Mouse (Mus musculus): ENCODE results near the gene Tia1. TPM values are rescaled to one million over a fixed set of nuclear protein-coding genes. Genes with fewer than 3 reads are reported as not detected.
A peak's percentile ranks its signal among the peaks of the same experiment; 100 is the strongest.

Gene Tia1
- polyA plus RNA-seq, 1 experiment from 2014 or later: 236 TPM

DNA sequence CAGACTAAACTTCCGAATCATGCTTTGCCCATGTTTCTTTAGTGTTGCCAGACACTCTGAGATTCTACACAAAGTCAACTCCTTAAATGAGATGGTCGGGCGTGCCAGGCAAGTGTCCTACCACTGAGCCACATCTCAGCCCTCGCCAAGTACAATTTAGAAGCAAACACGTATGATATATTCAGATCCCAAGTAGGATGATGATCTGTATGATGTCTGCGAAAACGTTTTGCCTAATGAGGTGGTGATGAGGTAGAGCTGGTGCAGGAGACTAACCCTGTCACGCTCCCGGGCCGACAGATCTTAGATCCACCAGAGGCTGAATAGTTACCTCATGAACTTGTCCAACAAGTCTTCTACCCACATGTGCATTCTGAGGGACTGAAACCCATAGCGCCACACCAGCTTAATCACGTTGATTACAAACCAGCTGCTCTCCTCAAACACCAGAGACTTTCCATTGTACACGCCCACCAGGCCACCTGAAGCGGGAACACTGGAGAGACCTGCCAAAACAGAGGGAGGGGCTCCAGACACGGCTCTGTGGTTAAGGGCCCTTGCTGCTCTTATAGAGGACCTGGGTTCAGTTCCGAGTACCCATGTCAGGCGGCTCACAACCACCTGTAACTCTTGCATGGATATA is 9.8 kb upstream of the Tia1 start:
- H3K9ac ChIP-seq (ENCODE audit: low read depth, low read length): no peak overlapping the region
- H3K4me3 ChIP-seq (ENCODE audit: low read length): no peak overlapping the region
- peaks cover 15% of the 10 kb centered on the region for H3K4me1 ChIP-seq (ENCODE audit: control insufficient read depth, insufficient read depth, low read length)
- H3K27me3 ChIP-seq (ENCODE audit: control insufficient read depth, insufficient read depth, low read length): no peaks in the 10 kb centered on the region
- no peak overlapping the region for H3K4me2 ChIP-seq (replicated peaks; ENCODE audit: low read depth, low read length)
- WGBS: 88% methylated on average over 17 of the region's 17 CpGs
- ATAC-seq (ENCODE audit: low FRiP score, low TSS enrichment): no peak
- H3K9me3 ChIP-seq (ENCODE audit: control insufficient read depth, low read length): no peaks in the 10 kb centered on the region
- H3K27ac ChIP-seq (ENCODE audit: low read depth, low read length): no peak overlapping the region
- peaks cover 39% of the 10 kb centered on the region for H3K36me3 ChIP-seq (ENCODE audit: control insufficient read depth, insufficient read depth, low read length)

DNA sequence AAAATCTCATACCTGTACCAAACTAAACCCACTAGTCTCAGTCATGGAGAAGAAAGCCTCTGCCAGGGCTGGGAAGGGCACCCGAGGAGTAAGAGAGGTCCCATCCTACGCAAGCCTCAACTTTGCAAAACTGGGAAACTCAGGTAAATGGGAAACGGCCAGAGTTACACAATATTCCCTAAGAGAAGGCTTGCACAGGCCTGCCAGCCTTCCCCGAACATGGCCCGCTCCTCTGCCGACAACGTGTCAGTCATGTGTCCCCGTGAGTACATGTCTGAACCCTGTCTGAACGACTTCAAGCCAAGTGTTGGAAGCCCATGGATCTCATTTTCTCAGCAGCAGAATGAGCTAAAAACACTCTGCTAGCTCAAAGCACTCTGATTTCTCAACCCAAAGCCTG is 9.0 kb upstream of the Tia1 start:
- Histone ChIP-seq H3K4me3 (ENCODE audit: low read length) (no peak overlapping the region), H3K4me1 (ENCODE audit: control insufficient read depth, insufficient read depth, low read length) (peaks cover 15% of the 10 kb centered on the region), H3K4me2 (replicated peaks; ENCODE audit: low read depth, low read length) (no peak overlapping the region; the same call in 1 of the 2 replicates), H3K36me3 (ENCODE audit: control insufficient read depth, insufficient read depth, low read length) (peaks cover 31% of the 10 kb centered on the region), H3K27ac (ENCODE audit: low read depth, low read length) (no peak overlapping the region), H3K9me3 (ENCODE audit: control insufficient read depth, low read length) (no peaks in the 10 kb centered on the region), H3K27me3 (ENCODE audit: control insufficient read depth, insufficient read depth, low read length) (no peaks in the 10 kb centered on the region), H3K9ac (ENCODE audit: low read depth, low read length) (no peak overlapping the region)
- WGBS: 88% methylated on average over 9 of the region's 9 CpGs
- no peak for ATAC-seq (ENCODE audit: low FRiP score, low TSS enrichment)

DNA sequence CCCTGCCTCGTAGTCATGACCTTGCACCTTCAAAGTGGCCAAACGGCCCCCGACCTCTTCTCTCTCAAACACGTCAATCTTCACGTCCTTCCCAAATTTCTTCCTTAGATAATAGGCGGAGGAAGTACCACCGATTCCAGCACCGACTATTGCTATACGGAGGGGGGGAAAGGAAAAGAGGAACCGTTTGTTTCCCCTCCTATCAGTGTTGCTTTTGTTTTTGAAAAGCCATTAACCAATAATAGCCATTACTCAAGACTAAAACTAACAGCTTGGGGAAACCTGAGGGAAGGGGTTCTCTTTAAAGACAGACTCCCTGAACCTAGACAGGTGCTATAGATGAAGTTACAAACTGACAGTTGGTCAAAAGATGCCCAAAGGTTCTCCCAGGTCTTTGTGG is 8.1 kb upstream of the Tia1 start:
- Histone ChIP-seq H3K27me3 (ENCODE audit: control insufficient read depth, insufficient read depth, low read length) (no peaks in the 10 kb centered on the region), H3K4me2 (replicated peaks; ENCODE audit: low read depth, low read length) (peak overlapping the region; percentile 70), H3K9ac (ENCODE audit: low read depth, low read length) (peak overlapping the region; percentile 87), H3K4me3 (ENCODE audit: low read length) (peak overlapping the region; percentile 92), H3K27ac (ENCODE audit: low read depth, low read length) (no peak overlapping the region; the same call in 1 of the 2 replicates), H3K4me1 (ENCODE audit: control insufficient read depth, insufficient read depth, low read length) (peaks cover 15% of the 10 kb centered on the region), H3K36me3 (ENCODE audit: control insufficient read depth, insufficient read depth, low read length) (peaks cover 22% of the 10 kb centered on the region), H3K9me3 (ENCODE audit: control insufficient read depth, low read length) (no peaks in the 10 kb centered on the region)
- no peak for ATAC-seq (ENCODE audit: low FRiP score, low TSS enrichment)
- WGBS: 29% methylated on average over 10 of the region's 10 CpGs

DNA sequence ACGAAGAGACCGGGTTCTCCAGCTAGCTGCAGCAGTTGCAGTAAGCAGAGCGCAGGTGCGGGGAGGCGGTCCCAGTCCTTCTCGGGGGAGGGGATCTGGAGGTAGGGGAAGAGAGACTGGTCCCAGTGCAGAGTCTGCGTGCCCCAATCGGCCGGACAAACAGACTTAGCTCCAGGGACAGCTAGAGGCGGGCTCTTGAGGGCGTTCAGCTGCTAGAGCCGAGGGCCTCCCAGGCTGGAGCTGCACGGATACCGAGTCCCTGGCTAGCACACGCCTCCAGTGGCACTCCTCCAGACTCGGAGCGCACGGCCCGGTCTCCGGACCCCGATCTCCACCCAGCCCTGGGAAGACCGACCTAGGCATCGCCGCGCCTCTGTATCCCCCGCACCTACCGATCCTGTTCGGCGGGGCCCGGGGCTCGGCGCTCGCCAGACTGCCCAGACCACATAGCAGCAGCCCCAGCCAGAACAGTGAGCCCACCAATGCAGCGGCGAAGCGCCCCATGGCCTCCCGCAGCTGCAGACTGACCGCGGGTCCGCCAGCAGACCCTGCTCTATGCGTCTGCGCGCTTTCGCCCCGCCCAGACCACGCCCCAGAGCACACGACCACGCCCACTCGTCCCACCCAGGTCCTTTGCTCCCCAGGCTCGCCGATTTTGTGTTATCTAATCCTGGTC is 7.3 kb upstream of the Tia1 start, which contains the start of gene Pcyox1:
Pcyox1 (minus strand) TSS at position 574 of the 676 bp plus-strand sequence.
- H3K9me3 ChIP-seq (ENCODE audit: control insufficient read depth, low read length): no peaks in the 10 kb centered on the region

DNA sequence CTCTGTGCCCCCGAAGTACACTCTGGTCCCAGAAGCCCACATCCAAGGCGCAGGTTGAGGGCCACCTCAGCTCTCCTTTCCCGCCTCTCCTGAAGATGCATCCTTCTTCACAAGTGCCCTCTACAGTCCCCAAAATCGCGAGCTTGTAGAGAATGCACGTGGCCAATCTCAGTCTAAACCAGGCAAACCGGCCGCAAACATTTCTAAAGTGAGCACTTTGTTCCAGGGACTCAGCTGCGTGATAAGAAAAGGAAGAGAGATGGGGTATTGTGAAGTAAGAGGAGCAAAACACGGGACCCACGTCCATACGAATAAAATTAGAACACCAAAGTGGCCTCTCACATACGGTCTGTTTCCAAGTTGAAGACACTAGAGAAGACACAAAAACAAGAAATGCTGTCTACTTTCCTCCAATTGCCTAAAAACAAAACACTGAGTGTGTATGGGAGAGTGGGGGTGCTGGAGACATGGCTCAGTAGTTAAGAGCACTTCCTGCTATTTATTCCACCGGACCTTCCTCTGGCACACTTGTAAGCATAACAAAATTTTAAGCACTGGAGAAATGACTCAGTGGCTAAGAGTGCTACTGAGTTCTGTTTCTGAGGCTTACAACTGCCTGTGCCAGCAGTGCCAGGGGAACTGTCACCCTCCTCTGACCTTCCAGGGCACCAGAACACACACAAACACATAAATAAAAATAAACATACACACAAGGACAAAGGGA is 6.6 kb upstream of the Tia1 start:
- Histone ChIP-seq H3K4me2 (replicated peaks; ENCODE audit: low read depth, low read length) (peak overlapping the region; percentile 70), H3K9me3 (ENCODE audit: control insufficient read depth, low read length) (no peaks in the 10 kb centered on the region), H3K36me3 (ENCODE audit: control insufficient read depth, insufficient read depth, low read length) (peaks cover 7% of the 10 kb centered on the region), H3K9ac (ENCODE audit: low read depth, low read length) (peak overlapping the region; percentile 87; the same call in 1 of the 2 replicates), H3K4me3 (ENCODE audit: low read length) (peak overlapping the region; percentile 92), H3K27ac (ENCODE audit: low read depth, low read length) (peak overlapping the region; percentile 83; the same call in 1 of the 2 replicates), H3K27me3 (ENCODE audit: control insufficient read depth, insufficient read depth, low read length) (no peaks in the 10 kb centered on the region), H3K4me1 (ENCODE audit: control insufficient read depth, insufficient read depth, low read length) (peaks cover 15% of the 10 kb centered on the region)
- no peak; the same call in 1 of the 2 replicates for ATAC-seq (ENCODE audit: low FRiP score, low TSS enrichment)
- 6% methylated on average over 14 of the region's 14 CpGs for WGBS

More for the DNA sequence above, 7.3 kb upstream of the Tia1 start, which contains the start of gene Pcyox1:
- Histone ChIP-seq H3K27me3 (ENCODE audit: control insufficient read depth, insufficient read depth, low read length) (no peaks in the 10 kb centered on the region), H3K4me2 (replicated peaks; ENCODE audit: low read depth, low read length) (peak within 1 kb of the TSS; percentile 70), H3K36me3 (ENCODE audit: control insufficient read depth, insufficient read depth, low read length) (peaks cover 14% of the 10 kb centered on the region), H3K4me3 (ENCODE audit: low read length) (peak within 1 kb of the TSS; percentile 92), H3K27ac (ENCODE audit: low read depth, low read length) (peak within 1 kb of the TSS; percentile 83), H3K9ac (ENCODE audit: low read depth, low read length) (peak within 1 kb of the TSS; percentile 87), H3K4me1 (ENCODE audit: control insufficient read depth, insufficient read depth, low read length) (peaks cover 15% of the 10 kb centered on the region)
- ATAC-seq (ENCODE audit: low FRiP score, low TSS enrichment): peak; percentile 95
- WGBS: under 1% methylated on average over 43 of the region's 51 CpGs

DNA sequence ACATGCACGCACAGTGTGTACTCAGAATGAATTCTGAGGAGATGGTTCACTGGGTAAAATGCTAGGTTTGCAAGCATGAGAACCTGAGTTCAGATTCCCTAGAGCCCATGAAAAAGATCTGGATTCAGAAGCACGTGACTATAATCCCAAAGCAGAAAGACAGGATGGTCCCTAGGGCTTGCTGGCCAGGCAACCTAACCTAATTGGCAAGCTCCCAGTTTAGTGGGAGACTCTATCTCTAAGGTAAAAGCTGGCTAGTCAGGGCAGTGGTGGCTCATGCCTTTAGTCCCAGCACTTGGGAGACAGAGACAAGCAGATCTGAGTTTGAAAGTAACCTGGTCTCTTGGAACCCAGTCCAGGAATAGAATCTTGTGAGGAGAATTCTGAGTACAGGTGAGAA is 5.0 kb upstream of the Tia1 start:
- no peaks in the 10 kb centered on the region for H3K27me3 ChIP-seq (ENCODE audit: control insufficient read depth, insufficient read depth, low read length)
- 0 out of 2 replicates have a peak, but pooled peaks cover 2% of the 10 kb centered on the region for H3K36me3 ChIP-seq (ENCODE audit: control insufficient read depth, insufficient read depth, low read length)
- no peak overlapping the region for H3K4me3 ChIP-seq (ENCODE audit: low read length)
- no peak for ATAC-seq (ENCODE audit: low FRiP score, low TSS enrichment)
- no peak overlapping the region for H3K27ac ChIP-seq (ENCODE audit: low read depth, low read length)
- no peak overlapping the region for H3K9ac ChIP-seq (ENCODE audit: low read depth, low read length)
- 83% methylated on average over 2 of the region's 2 CpGs for WGBS
- no peaks in the 10 kb centered on the region for H3K9me3 ChIP-seq (ENCODE audit: control insufficient read depth, low read length)
- H3K4me2 ChIP-seq (replicated peaks; ENCODE audit: low read depth, low read length): no peak overlapping the region
- H3K4me1 ChIP-seq (ENCODE audit: control insufficient read depth, insufficient read depth, low read length): peaks cover 15% of the 10 kb centered on the region

DNA sequence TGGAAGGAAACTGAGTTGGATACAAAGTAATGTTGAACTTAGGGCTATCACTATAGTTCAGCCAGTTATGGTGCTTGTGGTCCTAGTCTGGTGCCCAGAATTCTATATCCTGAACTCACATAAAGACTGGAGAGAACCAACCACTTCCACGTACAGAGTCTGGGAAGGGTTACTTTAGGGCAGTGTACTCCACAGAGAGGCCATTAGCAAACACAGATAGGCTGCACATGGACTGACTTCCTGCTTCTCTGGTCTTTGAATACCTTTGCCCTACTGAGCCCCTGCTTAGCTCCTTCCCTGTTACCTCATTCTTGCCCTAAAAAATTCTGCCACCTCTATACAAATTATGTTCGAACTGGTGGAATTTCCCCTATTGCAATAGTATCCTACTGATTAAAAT is 4.0 kb upstream of the Tia1 start:
- H3K4me3 ChIP-seq (ENCODE audit: low read length): no peak overlapping the region
- WGBS: 84% methylated on average over 2 of the region's 2 CpGs
- ATAC-seq (ENCODE audit: low FRiP score, low TSS enrichment): no peak

DNA sequence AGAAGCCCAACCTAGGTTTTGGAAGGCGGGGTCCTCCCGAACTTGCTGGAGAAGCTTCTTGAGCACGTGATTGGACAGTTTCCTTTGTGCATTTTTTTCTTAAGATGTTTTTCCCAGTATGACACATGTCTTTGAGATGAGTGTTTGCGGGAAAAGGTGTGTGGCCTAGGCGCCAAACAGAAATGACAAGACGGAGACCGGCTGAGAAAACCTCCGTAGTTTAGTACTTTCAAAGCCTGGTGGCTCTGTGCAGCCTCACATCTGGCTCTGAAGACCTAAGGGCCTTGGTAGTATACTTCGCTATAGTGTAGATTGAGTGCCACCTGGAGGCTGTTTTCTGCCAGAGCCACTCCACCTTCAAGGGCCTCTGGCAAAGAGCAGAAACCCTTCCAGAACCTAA is 3.0 kb upstream of the Tia1 start:
- Histone ChIP-seq H3K9me3 (ENCODE audit: control insufficient read depth, low read length) (no peaks in the 10 kb centered on the region), H3K4me2 (replicated peaks; ENCODE audit: low read depth, low read length) (peak overlapping the region; percentile 39), H3K9ac (ENCODE audit: low read depth, low read length) (0 out of 2 replicates have a peak overlapping the region, but pooled peaks have one; percentile 35), H3K4me3 (ENCODE audit: low read length) (peak overlapping the region; percentile 29; the same call in 1 of the 2 replicates), H3K4me1 (ENCODE audit: control insufficient read depth, insufficient read depth, low read length) (peaks cover 2% of the 10 kb centered on the region), H3K27ac (ENCODE audit: low read depth, low read length) (no peak overlapping the region), H3K27me3 (ENCODE audit: control insufficient read depth, insufficient read depth, low read length) (no peaks in the 10 kb centered on the region), H3K36me3 (ENCODE audit: control insufficient read depth, insufficient read depth, low read length) (no peaks in the 10 kb centered on the region)
- peak; percentile 37; the same call in 1 of the 2 replicates for ATAC-seq (ENCODE audit: low FRiP score, low TSS enrichment)
- WGBS: 3% methylated on average over 9 of the region's 9 CpGs

More for the DNA sequence above, 4.0 kb upstream of the Tia1 start:
- Histone ChIP-seq H3K36me3 (ENCODE audit: control insufficient read depth, insufficient read depth, low read length) (no peaks in the 10 kb centered on the region), H3K27me3 (ENCODE audit: control insufficient read depth, insufficient read depth, low read length) (no peaks in the 10 kb centered on the region), H3K4me1 (ENCODE audit: control insufficient read depth, insufficient read depth, low read length) (peaks cover 12% of the 10 kb centered on the region), H3K9ac (ENCODE audit: low read depth, low read length) (no peak overlapping the region), H3K4me2 (replicated peaks; ENCODE audit: low read depth, low read length) (no peak overlapping the region), H3K27ac (ENCODE audit: low read depth, low read length) (no peak overlapping the region), H3K9me3 (ENCODE audit: control insufficient read depth, low read length) (no peaks in the 10 kb centered on the region)
